Mouse (Mus musculus) hindbrain, embryonic 16.5 days (tissue): ENCODE data around the gene Chn2. TPM values are rescaled to one million over a fixed set of nuclear protein-coding genes. Genes with fewer than 3 reads are reported as not detected.

Experiments
- ATAC-seq: fragments of 200-750 bp; cut with Nextera tagmentation; 2 replicates; pipeline ENCODE4 v1.8.0; 2017; ENCODE audit warnings: moderate TSS enrichment, moderate library complexity
- H3K27ac ChIP-seq: fragments of 300-500 bp; sonication (generic); 2 replicates; pipeline ENCODE4 v1.5.1; 2014; ENCODE audit warnings: low read depth, mild to moderate bottlenecking, control low read depth, low read length, moderate library complexity
- H3K27me3 ChIP-seq: fragments of 300-500 bp; sonication (generic); replicated peaks from 2 replicates; pipeline ENCODE4 v1.6.1; 2014; ENCODE audit warnings: low read length; ENCODE audit not compliant: control insufficient read depth, insufficient read depth
- H3K36me3 ChIP-seq: fragments of 300-500 bp; sonication (generic); 2 replicates; pipeline ENCODE4 v1.6.1; 2014; ENCODE audit warnings: mild to moderate bottlenecking, low read length, moderate library complexity, mixed read lengths; ENCODE audit not compliant: control insufficient read depth, insufficient read depth
- H3K4me1 ChIP-seq: fragments of 300-500 bp; sonication (generic); 2 replicates; pipeline ENCODE4 v1.6.1; 2014; ENCODE audit warnings: low read depth, low read length; ENCODE audit not compliant: control insufficient read depth, insufficient read depth
- H3K4me2 ChIP-seq: fragments of 300-500 bp; sonication (generic); 2 replicates; pipeline ENCODE4 v1.6.1; 2014; ENCODE audit warnings: mild to moderate bottlenecking, low read length, control low read depth, moderate library complexity
- H3K4me3 ChIP-seq: fragments of 300-500 bp; sonication (generic); 2 replicates; pipeline ENCODE4 v1.5.1; 2014; ENCODE audit warnings: mild to moderate bottlenecking, low read length, control low read depth, moderate library complexity
- H3K9ac ChIP-seq: fragments of 300-500 bp; sonication (generic); 2 replicates; pipeline ENCODE4 v1.6.1; 2014; ENCODE audit warnings: low read depth, mild to moderate bottlenecking, control low read depth, low read length, moderate library complexity
- H3K9me3 ChIP-seq: fragments of 300-500 bp; sonication (generic); 2 replicates; pipeline ENCODE4 v1.6.1; 2014; ENCODE audit warnings: mild to moderate bottlenecking, low read length, moderate library complexity; ENCODE audit not compliant: control insufficient read depth
- WGBS: fragments of 180-500 bp; shearing (Covaris S2); extraction: QIAGEN DNeasy Blood & Tissue Kit; methylation state at CpG from one replicate; pipeline ENCODE4 v1.1.7; 2014; 5-methylcytosine and 5-hydroxymethylcytosine counted together
- polyA plus RNA-seq: library from polyadenylated mRNA; unstranded; fragments of >200 nt; fragmentation: Nextera tagmentation; extraction: Ambion mirVana; gene quantifications from 2 replicates; pipeline ENCODE4 v1.2.1, GENCODE M21; 2015

Gene Chn2
- polyA plus RNA-seq, 1 experiment from 2014 or later: 24.4 TPM

DNA sequence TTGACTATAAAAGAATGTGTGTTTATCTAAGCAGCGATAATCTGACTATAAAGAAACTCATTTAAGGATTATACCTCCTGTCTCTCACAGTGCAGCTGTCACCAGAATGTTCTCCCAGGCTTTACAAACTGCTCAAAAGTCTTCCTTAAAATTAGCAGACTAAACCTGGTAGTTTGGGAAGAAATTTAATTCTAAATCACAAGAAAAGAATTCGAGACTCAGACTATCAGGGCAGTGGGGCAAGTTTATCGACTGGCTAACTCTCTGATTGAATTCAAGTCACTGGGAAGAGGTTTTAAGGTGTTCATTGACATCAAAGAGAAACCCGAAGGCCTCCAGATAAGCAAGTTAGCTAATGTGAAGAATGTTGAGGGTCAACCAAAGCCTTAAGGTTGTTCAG lies 171.6 kb downstream of the Chn2 start:
- Histone ChIP-seq H3K4me2 (no peak overlapping the region), H3K9ac (no peak overlapping the region), H3K9me3 (no peaks in the 10 kb centered on the region), H3K4me3 (no peak overlapping the region), H3K27ac (no peak overlapping the region), H3K36me3 (no peaks in the 10 kb centered on the region), H3K4me1 (no peaks in the 10 kb centered on the region), H3K27me3 (no peaks in the 10 kb centered on the region)
- 88% methylated on average over 4 of the region's 4 CpGs for WGBS
- ATAC-seq: no peak

- Histone ChIP-seq H3K9ac (no peak overlapping the region), H3K27ac (no peak overlapping the region), H3K4me1 (no peaks in the 10 kb centered on the region), H3K4me2 (no peak overlapping the region), H3K9me3 (no peaks in the 10 kb centered on the region), H3K4me3 (no peak overlapping the region), H3K27me3 (no peaks in the 10 kb centered on the region), H3K36me3 (no peaks in the 10 kb centered on the region)
- ATAC-seq: no peak
- 69% methylated on average over 7 of the region's 7 CpGs for WGBS
These were observed 172.6 kb downstream of the Chn2 start for GRCm38 (mm10) chr6:54211939-54212338.

DNA sequence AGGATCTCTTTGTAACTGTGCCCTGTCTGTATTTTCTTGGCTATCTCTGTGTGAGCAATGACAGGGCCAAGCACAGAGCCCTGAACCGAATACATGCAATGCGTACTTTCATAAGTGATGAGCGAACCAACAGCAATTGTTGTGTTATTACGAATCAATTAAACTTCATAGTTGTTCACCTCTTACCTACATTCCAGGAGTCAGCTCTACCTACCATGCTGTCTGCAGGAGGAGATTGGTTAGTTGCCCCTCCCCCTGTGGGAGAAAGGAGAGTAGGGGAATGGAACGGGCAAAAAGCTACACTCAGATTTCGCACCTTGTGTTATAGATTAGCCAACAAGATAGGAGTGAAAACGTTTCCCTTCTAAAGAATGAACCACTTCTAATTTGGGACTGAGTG lies 174.4 kb downstream of the Chn2 start:
- WGBS: 93% methylated on average over 7 of the region's 7 CpGs
- Histone ChIP-seq H3K36me3 (no peaks in the 10 kb centered on the region), H3K9me3 (no peaks in the 10 kb centered on the region), H3K9ac (no peak overlapping the region), H3K27me3 (no peaks in the 10 kb centered on the region), H3K4me3 (no peak overlapping the region), H3K27ac (no peak overlapping the region), H3K4me1 (no peaks in the 10 kb centered on the region), H3K4me2 (no peak overlapping the region)
- ATAC-seq: no peak

DNA sequence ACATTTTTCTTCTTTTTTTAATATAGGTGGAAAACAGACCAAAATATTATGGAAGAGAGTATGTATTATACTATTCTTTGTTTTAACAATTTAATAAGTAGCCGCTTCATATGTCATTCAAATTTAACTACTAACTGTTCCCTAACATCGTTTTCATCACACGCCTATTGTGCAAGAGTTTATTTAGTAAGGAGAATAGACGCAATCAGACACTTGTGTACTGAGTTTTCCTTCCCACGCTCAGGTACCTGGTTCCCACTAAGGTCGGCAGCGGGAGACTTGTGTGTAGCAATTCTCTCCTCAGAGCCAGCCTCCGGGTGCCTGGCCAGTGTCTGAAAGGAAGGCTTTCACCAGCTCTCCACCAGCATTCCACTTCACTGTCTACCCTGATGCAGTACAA lies 176.3 kb downstream of the Chn2 start:
- Histone ChIP-seq H3K36me3 (no peaks in the 10 kb centered on the region), H3K9ac (no peak overlapping the region), H3K4me2 (no peak overlapping the region), H3K4me3 (no peak overlapping the region), H3K27ac (no peak overlapping the region), H3K27me3 (no peaks in the 10 kb centered on the region), H3K9me3 (no peaks in the 10 kb centered on the region), H3K4me1 (no peaks in the 10 kb centered on the region)
- no peak for ATAC-seq
- WGBS: 90% methylated on average over 8 of the region's 8 CpGs

- Histone ChIP-seq H3K36me3 (no peaks in the 10 kb centered on the region), H3K27ac (no peak overlapping the region), H3K27me3 (no peaks in the 10 kb centered on the region), H3K9ac (no peak overlapping the region), H3K4me2 (no peak overlapping the region), H3K4me1 (no peaks in the 10 kb centered on the region), H3K4me3 (no peak overlapping the region), H3K9me3 (no peaks in the 10 kb centered on the region)
- no peak for ATAC-seq
- 90% methylated on average over 5 of the region's 5 CpGs for WGBS
These were observed 177.2 kb downstream of the Chn2 start for GRCm38 (mm10) chr6:54216512-54216911.

- 93% methylated on average over 14 of the region's 14 CpGs for WGBS
- Histone ChIP-seq H3K4me3 (no peak overlapping the region), H3K36me3 (no peaks in the 10 kb centered on the region), H3K4me2 (no peak overlapping the region), H3K27me3 (0 out of 2 replicates have a peak, but pooled peaks cover under 1% of the 10 kb centered on the region), H3K9ac (no peak overlapping the region), H3K9me3 (no peaks in the 10 kb centered on the region), H3K4me1 (no peaks in the 10 kb centered on the region), H3K27ac (no peak overlapping the region)
- no peak for ATAC-seq
These were observed 180.8 kb downstream of the Chn2 start for GRCm38 (mm10) chr6:54220124-54220523.

DNA sequence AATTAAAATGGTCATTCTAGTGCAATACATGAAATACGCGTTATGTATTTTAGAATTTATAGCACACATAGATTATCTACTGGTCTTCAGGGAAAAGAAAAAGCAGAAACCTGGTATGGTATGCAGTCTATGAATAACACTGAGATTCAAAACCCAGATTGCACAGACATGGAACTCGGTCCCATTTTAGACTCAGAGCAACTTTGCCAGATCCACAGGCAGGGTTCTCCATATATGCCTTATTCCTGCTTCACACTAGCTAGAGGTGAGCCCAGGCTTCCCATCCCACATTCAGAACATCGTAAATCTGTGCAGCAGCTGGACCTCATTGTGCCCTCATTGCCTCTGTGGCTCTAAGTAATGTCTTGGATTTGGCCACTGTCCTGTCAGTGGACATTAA lies 184.2 kb downstream of the Chn2 start:
- Histone ChIP-seq H3K4me2 (no peak overlapping the region), H3K9me3 (no peaks in the 10 kb centered on the region), H3K27ac (no peak overlapping the region), H3K27me3 (0 out of 2 replicates have a peak, but pooled peaks cover 2% of the 10 kb centered on the region), H3K4me3 (no peak overlapping the region), H3K36me3 (no peaks in the 10 kb centered on the region), H3K4me1 (peaks cover under 1% of the 10 kb centered on the region; the same call in 1 of the 2 replicates), H3K9ac (no peak overlapping the region)
- 92% methylated on average over 4 of the region's 4 CpGs for WGBS
- ATAC-seq: no peak

GRCm38 (mm10) chr6:54224325-54224724 lies 185.0 kb downstream of the Chn2 start:
- Histone ChIP-seq H3K27ac (no peak overlapping the region), H3K4me1 (peaks cover 3% of the 10 kb centered on the region; the same call in 1 of the 2 replicates), H3K27me3 (0 out of 2 replicates have a peak, but pooled peaks cover 2% of the 10 kb centered on the region), H3K36me3 (no peaks in the 10 kb centered on the region), H3K9me3 (no peaks in the 10 kb centered on the region), H3K9ac (no peak overlapping the region), H3K4me3 (no peak overlapping the region), H3K4me2 (no peak overlapping the region)
- WGBS: 72% methylated on average over 11 of the region's 11 CpGs
- no peak for ATAC-seq

DNA sequence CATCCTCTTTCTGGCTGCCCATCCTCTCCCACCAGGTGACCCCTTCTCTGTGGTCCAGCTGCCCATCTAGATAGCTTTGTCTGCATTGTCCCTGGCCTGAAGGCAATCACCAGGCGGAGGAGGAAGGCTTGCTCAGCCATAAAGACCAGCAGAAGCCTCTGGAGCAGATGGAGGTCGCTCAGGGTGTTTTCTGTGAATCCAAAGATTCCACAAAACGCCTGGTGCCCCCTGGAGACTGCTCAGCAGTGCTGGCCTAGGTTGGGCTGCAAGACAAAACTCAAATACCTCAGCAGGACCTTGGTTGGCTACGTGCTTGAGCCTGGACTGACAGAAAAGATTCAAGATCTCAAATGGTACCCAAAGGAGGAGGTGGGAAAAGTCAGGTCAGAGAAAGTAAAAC lies 186.0 kb downstream of the Chn2 start:
- H3K4me1 ChIP-seq: peaks cover 3% of the 10 kb centered on the region; the same call in 1 of the 2 replicates
- no peak for ATAC-seq
- H3K27me3 ChIP-seq: peaks cover 2% of the 10 kb centered on the region; the same call in 1 of the 2 replicates
- no peak overlapping the region for H3K27ac ChIP-seq
- 41% methylated on average over 4 of the region's 4 CpGs for WGBS
- no peak overlapping the region for H3K4me3 ChIP-seq
- H3K9me3 ChIP-seq: no peaks in the 10 kb centered on the region
- H3K4me2 ChIP-seq: no peak overlapping the region
- no peaks in the 10 kb centered on the region for H3K36me3 ChIP-seq
- no peak overlapping the region for H3K9ac ChIP-seq

GRCm38 (mm10) chr6:54227061-54227460 lies 187.7 kb downstream of the Chn2 start:
- no peaks in the 10 kb centered on the region for H3K9me3 ChIP-seq

More at GRCm38 (mm10) chr6:54227061-54227460, 187.7 kb downstream of the Chn2 start:
- Histone ChIP-seq H3K4me3 (no peak overlapping the region), H3K4me1 (peaks cover 3% of the 10 kb centered on the region; the same call in 1 of the 2 replicates), H3K9ac (no peak overlapping the region), H3K4me2 (no peak overlapping the region), H3K36me3 (no peaks in the 10 kb centered on the region), H3K27ac (no peak overlapping the region), H3K27me3 (peaks cover 2% of the 10 kb centered on the region; the same call in 1 of the 2 replicates)
- 89% methylated on average over 3 of the region's 3 CpGs for WGBS
- ATAC-seq: no peak
